In the genomic region with DNA sequence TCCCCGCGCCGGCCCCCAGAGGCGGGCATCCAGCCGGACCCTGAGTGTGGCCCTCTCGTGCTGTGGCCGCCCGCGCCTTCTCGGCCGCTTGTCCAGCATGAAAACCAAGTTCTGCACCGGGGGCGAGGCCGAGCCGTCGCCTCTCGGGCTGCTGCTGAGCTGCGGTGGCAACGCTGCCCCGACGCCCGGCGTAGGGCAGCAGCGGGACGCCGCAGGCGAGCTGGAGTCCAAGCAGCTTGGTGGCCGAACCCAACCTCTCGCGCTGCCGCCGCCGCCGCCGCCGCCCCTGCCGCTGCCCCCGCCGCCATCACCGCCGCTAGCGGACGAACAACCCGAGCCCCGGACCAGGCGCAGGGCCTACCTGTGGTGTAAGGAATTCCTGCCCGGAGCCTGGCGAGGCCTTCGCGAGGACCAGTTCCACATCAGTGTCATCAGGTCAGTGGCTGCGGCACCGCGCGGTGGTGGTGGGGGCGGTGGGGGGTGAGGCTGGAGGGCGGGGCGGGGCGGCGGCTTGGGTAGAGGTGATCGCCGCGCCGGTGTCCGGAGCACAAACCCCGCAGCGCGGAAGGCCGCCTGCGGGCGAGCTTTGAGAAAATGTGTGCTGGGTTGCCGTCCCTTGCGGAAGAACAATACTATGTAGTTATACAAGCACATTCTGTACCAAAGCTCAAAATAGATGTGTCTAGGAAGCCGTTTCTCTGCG, we compare ENCODE assay signal across 8 mouse cellular contexts. TPM values are rescaled to one million over a fixed set of nuclear protein-coding genes. Genes with fewer than 3 reads are reported as not detected.
DNase-seq lines count a peak whose midpoint lies in the region; ATAC-seq and TF ChIP-seq lines count a peak whose summit lies in the region.

No protein-coding gene starts in this region.

- H3K4me2 ChIP-seq in forebrain, embryonic 11.5 days (ENCODE audit: low read depth, low read length, severe bottlenecking), result peak overlapping the region; percentile 81
- peak overlapping the region; percentile 86 for H3K4me2 ChIP-seq in lung, postnatal 0 days (replicated peaks; ENCODE audit: low read depth, low read length)

- intact Hi-C loops in heart, postnatal 25 days (cut with DNase I), result loop anchor here (5.0 kb wide), 3 partner anchors 50 to 130 kb away; a partner anchor contains a TSS

- no peaks in the 10 kb centered on the region; the same call in 1 of the 2 replicates for H3K36me3 ChIP-seq in forebrain, embryonic 11.5 days (ENCODE audit: control insufficient read depth, insufficient read depth, low read length)
- H3K36me3 ChIP-seq in lung, postnatal 0 days (ENCODE audit: insufficient read depth, low read length), result no peaks in the 10 kb centered on the region

- WGBS in forebrain, embryonic 11.5 days, result under 1% methylated on average over 61 of the region's 74 CpGs
- 2% methylated on average over 52 of the region's 74 CpGs for WGBS in lung, postnatal 0 days

- TF ChIP-seq CTCF in bone marrow macrophage, adult 2 months (IDR thresholded peaks at IDR 0.05; ENCODE audit: low read depth, low read length), result no peak
- TF ChIP-seq CTCF in lung, postnatal 0 days (IDR thresholded peaks at IDR 0.05), result no peak

- TF ChIP-seq EP300 in lung, postnatal 0 days (IDR thresholded peaks at IDR 0.05), result no peak

- H3K4me3 ChIP-seq in bone marrow macrophage, adult 2 months (ENCODE audit: insufficient read depth, low read length), result peak overlapping the region; percentile 82
- peak overlapping the region; percentile 82 for H3K4me3 ChIP-seq in forebrain, embryonic 11.5 days (ENCODE audit: low read depth, low read length)
- peak overlapping the region; percentile 92 for H3K4me3 ChIP-seq in lung, postnatal 0 days (ENCODE audit: low read depth, low read length)

- DNase-seq in ES-CJ7 (ENCODE audit: low read depth, low spot score), result peak; percentile 30
- DNase-seq in forebrain, embryonic 11.5 days (ENCODE audit: low spot score), result no peak
- DNase-seq in heart, postnatal 25 days (ENCODE audit: low spot score), result peak; percentile 27
- DNase-seq in layer of hippocampus, postnatal 10 days (ENCODE audit: low spot score in 2 of 2), result peak; percentile 48 to 66
- peak; percentile 69 for DNase-seq in lung, postnatal 0 days (ENCODE audit: low spot score)
- peak; percentile 62 to 68 for DNase-seq in right cerebral cortex, postnatal 10 days (ENCODE audit: low spot score in 2 of 2)
- peak; percentile 42 for DNase-seq in urinary bladder, postnatal 25 days (ENCODE audit: low spot score)

- peak overlapping the region; percentile 91 for H3K9ac ChIP-seq in forebrain, embryonic 11.5 days (ENCODE audit: low read length)
- peak overlapping the region; percentile 92 for H3K9ac ChIP-seq in lung, postnatal 0 days (replicated peaks; ENCODE audit: low read depth)

- no peak for TF ChIP-seq POLR2A in bone marrow macrophage, adult 2 months (IDR thresholded peaks at IDR 0.05; ENCODE audit: borderline replicate concordance, low read depth, low read length)

- H3K27me3 ChIP-seq in forebrain, embryonic 11.5 days (ENCODE audit: control insufficient read depth, insufficient read depth, low read length), result no peaks in the 10 kb centered on the region
- no peaks in the 10 kb centered on the region for H3K27me3 ChIP-seq in lung, postnatal 0 days (replicated peaks; ENCODE audit: insufficient read depth, low read length)

- H3K4me1 ChIP-seq in bone marrow macrophage, adult 2 months (ENCODE audit: control insufficient read depth, insufficient read depth, low read length), result peaks cover 31% of the 10 kb centered on the region
- peaks cover 12% of the 10 kb centered on the region for H3K4me1 ChIP-seq in forebrain, embryonic 11.5 days (replicated peaks; ENCODE audit: control insufficient read depth, insufficient read depth, low read length)
- peaks cover 12% of the 10 kb centered on the region; the same call in 1 of the 2 replicates for H3K4me1 ChIP-seq in lung, postnatal 0 days (ENCODE audit: insufficient read depth, low read depth, low read length)

- ATAC-seq in forebrain, embryonic 11.5 days (replicated peaks; ENCODE audit: low FRiP score), result peak; percentile 63
- ATAC-seq in lung, postnatal 0 days, result peak; percentile 36

- H3K27ac ChIP-seq in bone marrow macrophage, adult 2 months (ENCODE audit: insufficient read depth, low read depth, low read length), result peak overlapping the region; percentile 74
- H3K27ac ChIP-seq in forebrain, embryonic 11.5 days (ENCODE audit: low read depth, low read length), result peak overlapping the region; percentile 91
- peak overlapping the region; percentile 99 for H3K27ac ChIP-seq in lung, postnatal 0 days (ENCODE audit: low read length)

- H3K9me3 ChIP-seq in forebrain, embryonic 11.5 days (ENCODE audit: control insufficient read depth, low read length), result no peaks in the 10 kb centered on the region
- no peaks in the 10 kb centered on the region for H3K9me3 ChIP-seq in lung, postnatal 0 days (ENCODE audit: low read length)

RNA-seq across cellular contexts. Expression of a gene that starts 0.6 kb away (rescaled TPM):
- 22.0 and 22.5 TPM in 2 replicates for polyA plus RNA-seq in bone marrow macrophage, adult 2 months (2012; ENCODE audit: insufficient read depth, insufficient read length, missing spikeins)
- polyA plus RNA-seq in forebrain, embryonic 11.5 days (2014; fragmentation: Nextera tagmentation; extraction: Ambion mirVana), result 65.8 and 70.0 TPM in 2 replicates
- total RNA-seq in heart, postnatal 25 days (2021), result 10 to 100 TPM in 1 of 2 experiments, 1 to 10 TPM in 1; 9.5 to 13.0 TPM
- 100 to 1,000 TPM in 1 of 2 experiments, 10 to 100 TPM in 1; 98.1 to 104 TPM for total RNA-seq in layer of hippocampus, postnatal 10 days (2021)
- 65.9 and 68.1 TPM in 2 replicates for polyA plus RNA-seq in lung, postnatal 0 days (2015; fragmentation: Nextera tagmentation; extraction: Ambion mirVana)

RNA-seq across cellular contexts. Expression of a gene that starts 54.8 kb away (rescaled TPM):
- polyA plus RNA-seq in bone marrow macrophage, adult 2 months (2012; ENCODE audit: insufficient read depth, insufficient read length, missing spikeins), result 488 and 518 TPM in 2 replicates
- polyA plus RNA-seq in forebrain, embryonic 11.5 days (2014; fragmentation: Nextera tagmentation; extraction: Ambion mirVana), result 11.4 and 15.7 TPM in 2 replicates
- total RNA-seq in heart, postnatal 25 days (2021), result 1 to 10 TPM; 8.9 to 9.8 TPM
- 10 to 100 TPM; 19.1 to 26.0 TPM for total RNA-seq in layer of hippocampus, postnatal 10 days (2021)
- 31.8 and 33.1 TPM in 2 replicates for polyA plus RNA-seq in lung, postnatal 0 days (2015; fragmentation: Nextera tagmentation; extraction: Ambion mirVana)

Comparison
In these comparisons a context has a peak if more than half of its experiments do, and no peak if none do; other contexts are left out.
1. RNA of a gene that starts 54.8 kb away (polyA plus RNA-seq): 488 to 518 TPM in bone marrow macrophage, adult 2 months; 31.8 to 33.1 TPM in lung, postnatal 0 days and 11.4 to 15.7 TPM in forebrain, embryonic 11.5 days; every median in the first group is over 10 times any median in the second.
2. Peak in every context shown above with its lines, with median percentiles within 50 percentile points of each other: H3K27ac ChIP-seq and H3K4me3 ChIP-seq.